Mouse (Mus musculus) erythroblast, adult 5-6 weeks (primary cell): ENCODE measurements around the gene Slc40a1. TPM values are rescaled to one million over a fixed set of nuclear protein-coding genes. Genes with fewer than 3 reads are reported as not detected.

Experiments
- total RNA-seq, 2 experiments: library from RNA; stranded (forward) in 1 of 2; stranded (reverse) in 1 of 2; fragments of 150-400 nt in 1 of 2; fragments of 200-764, 138-1000 nt in 1 of 2; gene quantifications; 2 replicates each; pipeline versions ENCODE4 v1.2.3 to v1.2.4; 2015 to 2017; ENCODE audit warnings: low replicate concordance in 2 of 2

Slc40a1 gene
- total RNA-seq, 2 experiments from 2014 or later, result 128 to 135 TPM

Other genes starting within 250 kb of the Slc40a1 start
- 19.4 and 25.2 TPM in 2 replicates for gene Wdr75, start 131.4 kb downstream of the Slc40a1 start, total RNA-seq (2015; ENCODE audit: low replicate concordance)
- 12.8 and 16.9 TPM in 2 replicates for gene Wdr75, start 131.4 kb downstream of the Slc40a1 start, total RNA-seq (2017; ENCODE audit: low replicate concordance)
- gene Gm5269, start 36.2 kb downstream of the Slc40a1 start, total RNA-seq (2015; ENCODE audit: low replicate concordance), result not detected in 2 replicates
- not detected in 2 replicates for gene Gm5269, start 36.2 kb downstream of the Slc40a1 start, total RNA-seq (2017; ENCODE audit: low replicate concordance)
- gene Dnah7b, start 139.8 kb upstream of the Slc40a1 start, total RNA-seq (2015; ENCODE audit: low replicate concordance), result not detected in 2 replicates
- not detected in 2 replicates for gene Dnah7b, start 139.8 kb upstream of the Slc40a1 start, total RNA-seq (2017; ENCODE audit: low replicate concordance)